Mouse (Mus musculus): ENCODE measurements around the gene Pjvk.

- TF ChIP-seq CTCF (IDR thresholded peaks at IDR 0.05; ENCODE audit: low read depth, low read length), result no peak
- no peak for TF ChIP-seq EP300 (IDR thresholded peaks at IDR 0.05; ENCODE audit: insufficient read depth, low read depth, low read length)
- no peak for TF ChIP-seq POLR2A (IDR thresholded peaks at IDR 0.05; ENCODE audit: insufficient read depth, low read length)
Measured at GRCm38 (mm10) chr2:76602256-76602655, 46.0 kb upstream of the Pjvk start.

All from ES-Bruce4 (cell line).